Mouse (Mus musculus) adrenal gland, postnatal 14 days (tissue): Measurements from ENCODE around the gene Cxcl17. TPM values are rescaled to one million over a fixed set of nuclear protein-coding genes. Genes with fewer than 3 reads are reported as not detected.

ENCODE experiments used
- DNase-seq: peaks from one replicate; pipeline ENCODE4 v3.0.0; 2021; ENCODE audit warnings: mixed read lengths
- total RNA-seq: library from RNA; stranded (reverse); gene quantifications from 2 replicates; pipeline ENCODE4 v1.2.3, GENCODE M21; 2021

Cxcl17 gene
- total RNA-seq, 1 experiment from 2014 or later = not detected

GRCm38 (mm10) chr7:25391856-25392453 lies 20.7 kb downstream of the Cxcl17 start:
- peak; percentile 67 for DNase-seq

GRCm38 (mm10) chr7:25390986-25391385 lies 21.7 kb downstream of the Cxcl17 start:
- DNase-seq = peak; percentile 81

GRCm38 (mm10) chr7:25390054-25390770 lies 22.5 kb downstream of the Cxcl17 start:
- DNase-seq = peak; percentile 87

DNA sequence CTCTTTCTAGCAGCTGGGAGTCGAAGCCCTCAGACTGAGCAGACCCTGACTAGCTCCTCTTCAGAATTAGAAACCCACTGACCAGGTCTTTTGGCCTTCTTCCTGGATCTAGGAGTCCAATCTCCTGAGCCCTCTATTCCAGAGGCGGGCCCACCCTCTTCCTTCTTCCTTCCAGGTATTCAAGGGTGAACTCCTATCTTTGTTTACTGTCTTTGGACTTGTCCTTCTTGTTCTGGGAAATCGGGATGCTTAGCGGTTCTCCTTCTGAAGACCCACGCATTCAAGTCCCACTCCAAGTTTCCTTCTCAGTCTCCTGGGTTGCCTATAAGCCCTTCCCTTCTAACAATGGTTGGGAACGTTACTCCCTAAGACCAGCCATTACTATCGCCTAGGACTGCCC lies 23.8 kb downstream of the Cxcl17 start:
- DNase-seq = no peak

GRCm38 (mm10) chr7:25387811-25388440 lies 24.8 kb downstream of the Cxcl17 start:
- peak; percentile 76 for DNase-seq

DNA sequence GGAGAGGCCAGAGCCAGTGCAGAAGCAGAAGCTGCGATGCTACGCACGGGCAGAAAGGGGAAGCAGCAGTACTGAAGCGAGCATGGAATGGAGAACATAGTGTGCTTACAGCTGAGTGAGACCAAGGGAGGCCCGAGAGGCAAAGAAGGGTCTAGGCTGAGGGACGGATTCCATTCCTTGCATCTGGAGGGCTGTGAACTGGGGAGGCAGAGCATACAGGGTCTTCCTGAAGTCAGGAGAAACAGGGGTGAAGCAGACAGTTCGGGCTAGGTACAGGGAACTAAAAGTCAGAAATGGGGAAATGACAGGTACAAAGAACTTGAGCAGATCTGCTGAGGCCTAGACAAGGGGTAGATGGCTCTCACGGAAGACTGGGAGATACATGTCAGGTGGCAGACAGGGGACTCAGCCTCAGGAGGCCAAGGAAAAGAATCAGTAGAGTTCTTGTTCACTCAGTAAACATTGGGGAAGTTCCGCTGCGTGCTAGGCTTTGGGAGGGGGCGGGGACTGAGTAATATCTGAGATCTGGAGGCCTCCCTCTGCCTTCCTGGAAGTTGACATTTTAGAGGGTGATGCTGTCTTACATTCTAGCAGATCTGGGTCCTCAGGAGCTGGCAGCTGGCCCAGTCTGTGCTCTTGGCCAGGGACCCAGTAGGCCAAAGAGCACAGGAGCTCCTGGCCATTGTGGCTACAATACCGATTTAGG lies 26.7 kb downstream of the Cxcl17 start:
- peak; percentile 90 for DNase-seq

DNA sequence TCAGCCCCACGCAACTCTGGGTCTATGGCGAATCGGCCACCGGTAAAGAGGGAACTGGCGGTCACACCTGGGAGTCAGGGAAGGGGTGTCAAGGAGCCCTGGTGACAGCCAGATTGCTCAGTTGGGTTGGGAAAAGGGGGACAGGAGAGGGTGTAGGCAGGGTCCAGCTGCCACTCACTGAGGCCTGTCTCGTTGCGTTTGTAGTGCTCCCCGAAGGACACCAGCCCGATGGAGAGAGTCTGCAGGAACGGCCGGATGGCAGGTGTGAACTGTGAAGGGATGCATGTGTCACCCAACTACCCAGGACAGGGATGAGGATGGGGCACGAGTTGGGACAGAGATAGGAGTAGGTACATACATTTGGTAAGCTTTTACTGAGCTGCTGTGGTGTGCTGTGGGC lies 27.4 kb downstream of the Cxcl17 start:
- no peak for DNase-seq

GRCm38 (mm10) chr7:25384818-25385217 lies 27.9 kb downstream of the Cxcl17 start:
- DNase-seq = no peak

- DNase-seq = peak; percentile 17
These were observed 28.4 kb downstream of the Cxcl17 start for GRCm38 (mm10) chr7:25384318-25384717.

GRCm38 (mm10) chr7:25383891-25384290 lies 28.8 kb downstream of the Cxcl17 start:
- DNase-seq = peak; percentile 2

GRCm38 (mm10) chr7:25383385-25383784 lies 29.3 kb downstream of the Cxcl17 start:
- no peak for DNase-seq

DNA sequence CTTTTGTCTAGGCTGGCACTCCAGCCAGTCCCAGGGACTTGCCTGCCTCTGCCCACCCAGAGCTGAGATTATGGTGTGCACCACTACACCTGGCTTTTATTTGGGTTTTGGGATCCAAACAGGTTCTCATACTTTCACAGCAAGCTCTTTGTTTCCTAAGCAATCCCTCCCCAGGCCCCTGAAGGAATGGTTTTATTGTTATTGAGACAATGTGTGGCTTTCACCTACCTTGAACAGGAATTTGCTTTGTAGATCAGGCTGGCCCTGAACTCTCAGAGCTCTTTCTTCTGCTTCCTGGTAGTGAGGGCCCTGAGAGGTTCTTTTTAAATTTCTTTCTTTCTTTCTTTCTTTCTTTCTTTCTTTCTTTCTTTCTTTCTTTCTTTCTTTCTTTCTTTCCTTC lies 30.1 kb downstream of the Cxcl17 start:
- DNase-seq = peak; percentile 4

DNA sequence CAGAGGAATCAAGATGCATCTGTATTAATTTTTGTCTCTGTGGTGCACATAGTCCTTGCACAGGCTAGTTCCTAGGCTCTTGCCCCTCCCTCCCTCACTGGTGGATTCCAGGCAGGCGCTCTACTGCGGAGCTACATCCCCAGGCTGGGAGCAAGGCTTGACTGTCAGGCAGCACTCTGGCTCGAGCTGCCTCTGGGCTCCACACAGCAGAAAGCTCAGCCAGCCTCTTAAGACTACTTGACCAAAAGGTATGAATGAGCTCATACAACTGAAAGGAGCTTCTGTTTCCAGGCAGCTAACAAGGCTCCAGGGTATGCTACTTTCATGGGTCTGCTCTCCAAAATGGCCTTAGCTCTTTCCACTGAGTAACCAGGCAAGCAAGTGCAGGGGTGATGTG lies 31.4 kb downstream of the Cxcl17 start:
- DNase-seq = peak; percentile 39

- peak; percentile 35 for DNase-seq
These were observed 32.0 kb downstream of the Cxcl17 start for GRCm38 (mm10) chr7:25380392-25381283.

GRCm38 (mm10) chr7:25379551-25380351 lies 32.9 kb downstream of the Cxcl17 start:
- peak; percentile 77 for DNase-seq

DNA sequence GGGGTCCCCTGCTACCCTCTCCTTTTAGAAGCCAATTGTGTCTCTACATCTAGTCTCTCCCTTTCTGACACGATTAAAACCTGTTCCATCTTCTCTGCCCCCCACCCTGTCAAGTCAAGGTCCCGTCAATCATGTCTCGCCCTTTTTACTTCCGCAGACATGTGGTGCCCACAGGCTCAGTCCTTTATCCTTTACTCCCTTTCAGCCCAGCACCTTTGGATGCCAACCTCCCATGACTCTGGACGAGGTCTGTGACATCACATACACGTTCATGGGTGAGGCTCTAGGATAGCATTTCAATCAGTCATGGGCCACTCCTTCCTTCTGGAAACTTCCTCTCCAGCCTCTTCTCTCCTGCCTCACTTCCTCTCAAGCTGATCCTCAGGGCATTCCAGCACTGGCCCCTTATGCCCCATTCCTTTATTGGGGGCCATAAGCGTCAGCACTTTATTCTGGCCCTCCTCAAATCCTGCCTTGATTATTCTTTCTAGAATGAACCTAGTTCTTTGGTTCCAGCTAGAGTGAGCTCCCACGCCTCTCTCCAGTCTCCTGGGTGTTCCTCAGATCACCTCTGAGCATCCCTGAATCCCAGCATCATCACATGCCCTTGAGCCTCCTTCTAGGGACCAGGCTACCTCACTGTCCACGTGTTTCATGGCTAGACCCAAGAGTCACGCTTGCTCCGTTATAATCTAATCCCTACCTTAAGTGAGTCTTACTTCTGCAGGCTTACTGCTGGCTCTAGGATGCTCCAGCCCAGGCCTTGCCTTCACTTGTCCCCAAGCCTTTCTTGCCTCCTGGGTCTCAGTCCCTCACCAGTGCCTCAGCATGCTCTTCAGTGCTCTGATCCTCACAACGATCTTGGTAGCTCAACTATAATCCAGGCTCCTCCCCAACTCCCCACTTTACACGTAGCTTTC lies 34.2 kb downstream of the Cxcl17 start:
- DNase-seq = peak; percentile 37

DNA sequence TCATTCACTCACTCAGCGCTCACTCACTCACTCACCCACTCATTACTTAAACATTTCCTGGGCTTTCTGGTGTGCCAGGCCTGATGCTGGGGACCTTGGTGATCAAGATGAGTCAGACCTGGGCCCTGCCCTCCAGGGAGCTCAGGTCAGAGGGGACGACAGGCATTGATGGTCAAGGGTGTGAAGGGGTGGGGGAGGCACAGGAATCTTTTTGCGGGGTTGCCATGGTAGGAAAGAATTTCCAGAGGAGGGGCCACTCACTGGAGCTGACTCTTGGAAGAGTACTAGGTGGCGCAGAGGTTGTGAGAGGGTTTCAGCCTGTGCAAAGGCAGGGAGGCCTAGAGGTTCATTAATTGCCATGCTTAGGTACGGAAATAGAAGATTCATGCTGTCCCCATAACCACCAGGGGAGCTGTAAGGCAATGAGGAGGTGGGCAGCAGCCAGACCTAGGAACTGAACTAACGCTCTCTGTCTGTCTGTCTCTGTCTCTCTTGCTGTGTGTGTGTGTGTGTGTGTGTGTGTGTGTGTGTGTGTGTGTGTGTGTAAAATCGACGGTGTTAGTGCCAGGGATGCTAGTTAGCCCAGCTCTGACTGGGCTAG lies 35.5 kb downstream of the Cxcl17 start:
- DNase-seq = peak; percentile 80

DNA sequence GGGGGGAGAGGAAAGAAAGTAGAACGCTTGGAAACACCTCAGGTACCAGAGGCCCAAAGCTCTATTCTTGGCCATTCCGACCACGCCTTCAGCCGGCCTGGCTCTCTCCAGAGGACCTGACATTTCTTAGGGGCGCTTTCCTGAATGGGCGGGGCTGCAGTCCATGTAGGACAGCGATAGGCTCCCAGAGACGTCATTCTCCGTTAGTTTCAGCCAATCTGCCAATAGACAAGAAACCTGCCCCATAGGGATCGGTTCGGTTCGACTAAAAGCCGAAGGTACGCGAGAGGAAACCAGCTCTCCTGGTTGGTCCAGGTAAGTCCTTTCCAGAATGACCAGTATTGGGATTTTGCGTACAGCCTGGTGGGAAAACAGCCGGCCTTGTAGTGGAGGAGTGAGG lies 36.1 kb downstream of the Cxcl17 start:
- peak; percentile 91 for DNase-seq

GRCm38 (mm10) chr7:25372441-25372840 lies 40.2 kb downstream of the Cxcl17 start:
- DNase-seq = peak; percentile 44
